Mouse (Mus musculus): ENCODE data around the gene Prss58.

The Prss58 gene

GRCm38 (mm10) chr6:40900287-40900686 is at the start of gene Prss58:
Prss58 (minus strand) TSS chr6:40900387.
- in situ Hi-C loops (cut with MboI, MseI) = no loop called here

GRCm38 (mm10) chr6:40940457-40940856 is 40.3 kb upstream of the Prss58 start, which contains the start of gene 1700074P13Rik:
1700074P13Rik (minus strand) TSS chr6:40940557.
- in situ Hi-C loops (cut with MboI, MseI) = no loop called here

- in situ Hi-C loops (cut with MboI, MseI) = no loop called here
These were observed 19.8 kb upstream of the Prss58 start for GRCm38 (mm10) chr6:40919954-40920353.

GRCm38 (mm10) chr6:40894716-40895115 is 5.5 kb downstream of the Prss58 start:
- in situ Hi-C loops (cut with MboI, MseI) = no loop called here

- in situ Hi-C loops (cut with MboI, MseI) = no loop called here
These were observed 6.6 kb downstream of the Prss58 start for GRCm38 (mm10) chr6:40893577-40893976.

GRCm38 (mm10) chr6:40891754-40892153 is 8.4 kb downstream of the Prss58 start:
- in situ Hi-C loops (cut with MboI, MseI) = no loop called here

GRCm38 (mm10) chr6:40890973-40891372 is 9.2 kb downstream of the Prss58 start:
- in situ Hi-C loops (cut with MboI, MseI) = no loop called here

DNA sequence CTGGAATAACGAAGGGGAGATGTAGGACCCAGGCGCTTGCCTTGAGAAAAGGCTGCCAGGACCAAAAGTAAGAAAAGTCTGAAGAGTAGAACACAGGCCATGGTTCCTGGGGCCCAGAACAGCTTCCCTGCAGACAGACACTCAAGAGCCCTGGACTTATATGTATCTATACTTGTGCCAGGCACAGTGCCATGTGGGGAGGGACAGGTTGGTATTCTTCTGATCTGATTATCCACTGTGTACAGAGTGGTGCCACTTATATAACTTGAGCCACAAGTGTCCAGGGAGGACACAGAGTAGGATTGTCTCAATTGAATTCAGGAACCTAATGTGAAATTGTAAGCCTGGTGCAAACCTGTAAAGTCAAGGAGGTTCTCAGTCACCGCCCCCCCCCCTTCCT is 12.8 kb downstream of the Prss58 start, which contains the start of gene Moxd2:
Gene Moxd2, minus strand, starts transcription at position 101 of the 400 bp plus-strand sequence.
- in situ Hi-C loops (cut with MboI, MseI) = no loop called here

DNA sequence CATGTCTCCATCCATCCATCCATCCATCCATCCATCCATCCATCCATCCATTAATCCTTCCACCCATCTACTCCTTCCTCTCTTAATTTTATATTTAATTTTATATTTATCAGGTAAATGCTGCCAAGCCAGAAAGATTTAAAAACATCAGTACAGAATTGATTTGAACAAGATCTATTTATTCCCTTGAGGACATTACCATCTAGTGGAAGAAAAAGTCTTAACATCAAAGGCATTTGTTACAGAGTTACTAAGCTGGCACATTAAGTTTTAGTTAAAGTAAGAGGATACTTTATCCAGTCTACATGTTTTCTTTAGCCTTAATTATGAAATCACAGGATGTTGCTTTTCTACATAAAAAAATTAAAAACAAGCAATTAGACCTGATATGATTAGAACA is 54.9 kb downstream of the Prss58 start:
- in situ Hi-C loops (cut with MboI, MseI) = loop anchor here (25.0 kb wide), 1 partner anchor 358 kb away; the partner anchor contains the start of genes Tas2r108 and Tas2r137

All from T-helper 1 cell (primary cell).